Mouse (Mus musculus): Measurements from ENCODE around the gene Tmem37. TPM values are rescaled to one million over a fixed set of nuclear protein-coding genes. Genes with fewer than 3 reads are reported as not detected.

Gene Tmem37
- polyA plus RNA-seq, 1 experiment from 2014 or later, result 9.8 TPM

GRCm38 (mm10) chr1:120070168-120070567 lies 3.7 kb downstream of the Tmem37 start:
- Histone ChIP-seq H3K9me3 (no peaks in the 10 kb centered on the region), H3K27me3 (peaks cover 38% of the 10 kb centered on the region), H3K27ac (replicated peaks) (no peak overlapping the region), H3K4me3 (no peak overlapping the region), H3K36me3 (no peaks in the 10 kb centered on the region), H3K4me2 (no peak overlapping the region), H3K9ac (no peak overlapping the region), H3K4me1 (replicated peaks) (peaks cover 20% of the 10 kb centered on the region)
- 59% methylated on average over 6 of the region's 6 CpGs for WGBS
- no peak for ATAC-seq (ENCODE audit: low read depth)

- Histone ChIP-seq H3K4me2 (no peak overlapping the region), H3K9me3 (no peaks in the 10 kb centered on the region), H3K27me3 (peaks cover 28% of the 10 kb centered on the region), H3K4me3 (no peak overlapping the region), H3K36me3 (no peaks in the 10 kb centered on the region), H3K4me1 (replicated peaks) (peaks cover 17% of the 10 kb centered on the region), H3K27ac (replicated peaks) (no peak overlapping the region), H3K9ac (no peak overlapping the region)
- WGBS, result 82% methylated on average over 5 of the region's 5 CpGs
- no peak for ATAC-seq (ENCODE audit: low read depth)
Observed at GRCm38 (mm10) chr1:120069120-120069519, 4.8 kb downstream of the Tmem37 start.

GRCm38 (mm10) chr1:120066625-120067024 lies 7.2 kb downstream of the Tmem37 start:
- Histone ChIP-seq H3K4me3 (no peak overlapping the region), H3K4me1 (replicated peaks) (no peaks in the 10 kb centered on the region), H3K9me3 (no peaks in the 10 kb centered on the region), H3K9ac (no peak overlapping the region), H3K27ac (replicated peaks) (no peak overlapping the region), H3K4me2 (no peak overlapping the region), H3K27me3 (peaks cover 6% of the 10 kb centered on the region), H3K36me3 (no peaks in the 10 kb centered on the region)
- 93% methylated on average over 3 of the region's 3 CpGs for WGBS
- no peak for ATAC-seq (ENCODE audit: low read depth)

GRCm38 (mm10) chr1:120066159-120066558 lies 7.7 kb downstream of the Tmem37 start:
- Histone ChIP-seq H3K4me2 (no peak overlapping the region), H3K36me3 (no peaks in the 10 kb centered on the region), H3K9me3 (no peaks in the 10 kb centered on the region), H3K4me3 (no peak overlapping the region), H3K27me3 (peaks cover 1% of the 10 kb centered on the region; the same call in 1 of the 2 replicates), H3K9ac (no peak overlapping the region), H3K27ac (replicated peaks) (no peak overlapping the region), H3K4me1 (replicated peaks) (no peaks in the 10 kb centered on the region)
- no peak for ATAC-seq (ENCODE audit: low read depth)
- WGBS, result 84% methylated on average over 8 of the region's 8 CpGs

- Histone ChIP-seq H3K4me3 (no peak overlapping the region), H3K4me2 (no peak overlapping the region), H3K36me3 (no peaks in the 10 kb centered on the region), H3K9ac (no peak overlapping the region), H3K27ac (replicated peaks) (no peak overlapping the region), H3K27me3 (no peaks in the 10 kb centered on the region), H3K4me1 (replicated peaks) (no peaks in the 10 kb centered on the region), H3K9me3 (no peaks in the 10 kb centered on the region)
- whole genome bisulfite sequencing, result 90% methylated on average over 11 of the region's 11 CpGs
- no peak for ATAC-seq (ENCODE audit: low read depth)
Observed at GRCm38 (mm10) chr1:120064036-120064682, 9.7 kb downstream of the Tmem37 start.

- 93% methylated on average over 7 of the region's 7 CpGs for WGBS
Observed at GRCm38 (mm10) chr1:120062231-120062630, 11.6 kb downstream of the Tmem37 start.

GRCm38 (mm10) chr1:120060687-120061086 lies 13.2 kb downstream of the Tmem37 start:
- Histone ChIP-seq H3K9me3 (no peaks in the 10 kb centered on the region), H3K4me3 (no peak overlapping the region), H3K9ac (no peak overlapping the region), H3K27ac (replicated peaks) (no peak overlapping the region), H3K27me3 (no peaks in the 10 kb centered on the region), H3K4me2 (no peak overlapping the region), H3K36me3 (no peaks in the 10 kb centered on the region), H3K4me1 (replicated peaks) (0 out of 2 replicates have a peak, but pooled peaks cover 2% of the 10 kb centered on the region)
- no peak for ATAC-seq (ENCODE audit: low read depth)
- 83% methylated on average over 5 of the region's 5 CpGs for WGBS

More at GRCm38 (mm10) chr1:120062231-120062630, 11.6 kb downstream of the Tmem37 start:
- Histone ChIP-seq H3K27ac (replicated peaks) (no peak overlapping the region), H3K4me2 (no peak overlapping the region), H3K9me3 (no peaks in the 10 kb centered on the region), H3K36me3 (no peaks in the 10 kb centered on the region), H3K4me1 (replicated peaks) (no peaks in the 10 kb centered on the region), H3K9ac (no peak overlapping the region), H3K4me3 (no peak overlapping the region), H3K27me3 (no peaks in the 10 kb centered on the region)
- ATAC-seq (ENCODE audit: low read depth), result no peak

GRCm38 (mm10) chr1:120057674-120058430 lies 16.0 kb downstream of the Tmem37 start:
- WGBS, result 82% methylated on average over 8 of the region's 8 CpGs
- no peaks in the 10 kb centered on the region for H3K27me3 ChIP-seq

GRCm38 (mm10) chr1:120057044-120057443 lies 16.8 kb downstream of the Tmem37 start:
- Histone ChIP-seq H3K9me3 (no peaks in the 10 kb centered on the region), H3K4me3 (no peak overlapping the region), H3K36me3 (no peaks in the 10 kb centered on the region), H3K9ac (no peak overlapping the region), H3K27me3 (no peaks in the 10 kb centered on the region), H3K4me1 (replicated peaks) (0 out of 2 replicates have a peak, but pooled peaks cover 2% of the 10 kb centered on the region), H3K27ac (replicated peaks) (no peak overlapping the region), H3K4me2 (no peak overlapping the region)
- WGBS, result 77% methylated on average over 14 of the region's 14 CpGs
- no peak for ATAC-seq (ENCODE audit: low read depth)

More at GRCm38 (mm10) chr1:120057674-120058430, 16.0 kb downstream of the Tmem37 start:
- no peak overlapping the region for H3K9ac ChIP-seq
- H3K27ac ChIP-seq (replicated peaks), result no peak overlapping the region
- no peaks in the 10 kb centered on the region for H3K36me3 ChIP-seq
- no peak for ATAC-seq (ENCODE audit: low read depth)
- no peak overlapping the region for H3K4me3 ChIP-seq
- H3K4me2 ChIP-seq, result no peak overlapping the region
- 0 out of 2 replicates have a peak, but pooled peaks cover 2% of the 10 kb centered on the region for H3K4me1 ChIP-seq (replicated peaks)
- H3K9me3 ChIP-seq, result no peaks in the 10 kb centered on the region

GRCm38 (mm10) chr1:120056236-120056635 lies 17.6 kb downstream of the Tmem37 start:
- WGBS, result 67% methylated on average over 7 of the region's 7 CpGs
- H3K9me3 ChIP-seq, result no peaks in the 10 kb centered on the region
- no peak overlapping the region for H3K4me3 ChIP-seq
- H3K27me3 ChIP-seq, result no peaks in the 10 kb centered on the region
- ATAC-seq (ENCODE audit: low read depth), result no peak
- H3K36me3 ChIP-seq, result no peaks in the 10 kb centered on the region
- H3K4me1 ChIP-seq (replicated peaks), result 0 out of 2 replicates have a peak, but pooled peaks cover 2% of the 10 kb centered on the region
- no peak overlapping the region for H3K9ac ChIP-seq
- H3K4me2 ChIP-seq, result no peak overlapping the region
- no peak overlapping the region for H3K27ac ChIP-seq (replicated peaks)

GRCm38 (mm10) chr1:120055475-120055874 lies 18.4 kb downstream of the Tmem37 start:
- no peaks in the 10 kb centered on the region for H3K9me3 ChIP-seq
- WGBS, result 75% methylated on average over 6 of the region's 6 CpGs
- no peak overlapping the region for H3K4me2 ChIP-seq
- ATAC-seq (ENCODE audit: low read depth), result no peak
- no peak overlapping the region for H3K27ac ChIP-seq (replicated peaks)
- no peaks in the 10 kb centered on the region for H3K27me3 ChIP-seq
- 0 out of 2 replicates have a peak, but pooled peaks cover 2% of the 10 kb centered on the region for H3K4me1 ChIP-seq (replicated peaks)
- no peak overlapping the region for H3K9ac ChIP-seq
- H3K36me3 ChIP-seq, result no peaks in the 10 kb centered on the region
- no peak overlapping the region for H3K4me3 ChIP-seq

- Histone ChIP-seq H3K27ac (replicated peaks) (no peak overlapping the region), H3K4me3 (no peak overlapping the region), H3K36me3 (no peaks in the 10 kb centered on the region), H3K9me3 (no peaks in the 10 kb centered on the region), H3K4me1 (replicated peaks) (0 out of 2 replicates have a peak, but pooled peaks cover 2% of the 10 kb centered on the region), H3K9ac (no peak overlapping the region), H3K27me3 (no peaks in the 10 kb centered on the region), H3K4me2 (no peak overlapping the region)
- WGBS, result 85% methylated on average over 6 of the region's 6 CpGs
- no peak for ATAC-seq (ENCODE audit: low read depth)
Observed at GRCm38 (mm10) chr1:120054997-120055396, 18.9 kb downstream of the Tmem37 start.

Data from neural tube, embryonic 13.5 days (tissue).